Mouse (Mus musculus): ENCODE measurements at regions not wholly inside any gene's neighbourhood (a gene's known extent, or its start where the extent isn't known, plus 50 kb on each side); places are given as distances from the start of the nearest gene placed in this dataset.

GRCm38 (mm10) chr3:105219630-105220029 lies 153.0 kb downstream of the 4930564D02Rik start:
- H3K4me3 ChIP-seq (ENCODE audit: insufficient read depth in 1 of 2, low read depth in 2 of 2, low read length in 2 of 2): no peak overlapping the region
- 38% methylated on average over 3 of the region's 3 CpGs for WGBS (ENCODE audit: insufficient replicate concordance)
- H3K9ac ChIP-seq (replicated peaks): no peak overlapping the region
- H3K27me3 ChIP-seq (ENCODE audit: control insufficient read depth, insufficient read depth, low read length): no peaks in the 10 kb centered on the region
- H3K4me2 ChIP-seq (ENCODE audit: low read depth): no peak overlapping the region
- H3K4me1 ChIP-seq (replicated peaks; ENCODE audit: control insufficient read depth in 2 of 2, insufficient read depth in 2 of 2, low read length in 1 of 2): no peaks in the 10 kb centered on the region
- no peak overlapping the region for H3K27ac ChIP-seq
- TF ChIP-seq EP300 (IDR thresholded peaks at IDR 0.05; ENCODE audit: low read depth): no peak
- no peak for TF ChIP-seq CTCF (IDR thresholded peaks at IDR 0.05; ENCODE audit: low read depth)
- DNase-seq (ENCODE audit: low read depth in 3 of 3, low spot score in 3 of 3) (no peak), ATAC-seq (ENCODE audit: insufficient read depth) (no peak)
- no peaks in the 10 kb centered on the region for H3K36me3 ChIP-seq (replicated peaks; ENCODE audit: control insufficient read depth, insufficient read depth, low read depth)
- H3K9me3 ChIP-seq (ENCODE audit: control insufficient read depth, low read length): no peaks in the 10 kb centered on the region

- no peak for ATAC-seq (ENCODE audit: insufficient read depth)
These were observed 154.0 kb downstream of the 4930564D02Rik start for GRCm38 (mm10) chr3:105220641-105221040.

GRCm38 (mm10) chr3:105222925-105223324 lies 156.3 kb downstream of the 4930564D02Rik start:
- Histone ChIP-seq H3K27me3 (ENCODE audit: control insufficient read depth, insufficient read depth, low read length) (no peaks in the 10 kb centered on the region), H3K9me3 (ENCODE audit: control insufficient read depth, low read length) (no peaks in the 10 kb centered on the region), H3K4me1 (replicated peaks; ENCODE audit: control insufficient read depth in 2 of 2, insufficient read depth in 2 of 2, low read length in 1 of 2) (no peaks in the 10 kb centered on the region), H3K4me2 (ENCODE audit: low read depth) (no peak overlapping the region), H3K9ac (replicated peaks) (no peak overlapping the region), H3K27ac (no peak overlapping the region), H3K36me3 (replicated peaks; ENCODE audit: control insufficient read depth, insufficient read depth, low read depth) (no peaks in the 10 kb centered on the region), H3K4me3 (ENCODE audit: insufficient read depth in 1 of 2, low read depth in 2 of 2, low read length in 2 of 2) (no peak overlapping the region)
- DNase-seq (ENCODE audit: low read depth in 3 of 3, low spot score in 3 of 3): no peak
- no peak for ATAC-seq (ENCODE audit: insufficient read depth)
- WGBS (ENCODE audit: insufficient replicate concordance): 22% methylated on average over 3 of the region's 3 CpGs
- no peak for TF ChIP-seq EP300 (IDR thresholded peaks at IDR 0.05; ENCODE audit: low read depth)
- TF ChIP-seq CTCF (IDR thresholded peaks at IDR 0.05; ENCODE audit: low read depth): no peak

More at GRCm38 (mm10) chr3:105220641-105221040, 154.0 kb downstream of the 4930564D02Rik start:
- Histone ChIP-seq H3K9ac (replicated peaks) (no peak overlapping the region), H3K9me3 (ENCODE audit: control insufficient read depth, low read length) (no peaks in the 10 kb centered on the region), H3K4me1 (replicated peaks; ENCODE audit: control insufficient read depth in 2 of 2, insufficient read depth in 2 of 2, low read length in 1 of 2) (no peaks in the 10 kb centered on the region), H3K27me3 (ENCODE audit: control insufficient read depth, insufficient read depth, low read length) (no peaks in the 10 kb centered on the region), H3K36me3 (replicated peaks; ENCODE audit: control insufficient read depth, insufficient read depth, low read depth) (no peaks in the 10 kb centered on the region), H3K27ac (no peak overlapping the region), H3K4me3 (ENCODE audit: insufficient read depth in 1 of 2, low read depth in 2 of 2, low read length in 2 of 2) (no peak overlapping the region), H3K4me2 (ENCODE audit: low read depth) (no peak overlapping the region)
- DNase-seq (ENCODE audit: low read depth in 3 of 3, low spot score in 3 of 3): no peak
- TF ChIP-seq EP300 (IDR thresholded peaks at IDR 0.05; ENCODE audit: low read depth): no peak
- TF ChIP-seq CTCF (IDR thresholded peaks at IDR 0.05; ENCODE audit: low read depth): no peak
- WGBS (ENCODE audit: insufficient replicate concordance): 35% methylated on average over 1 of the region's 1 CpGs

GRCm38 (mm10) chr3:105223671-105224070 lies 157.0 kb downstream of the 4930564D02Rik start:
- Histone ChIP-seq H3K4me3 (ENCODE audit: insufficient read depth in 1 of 2, low read depth in 2 of 2, low read length in 2 of 2) (no peak overlapping the region), H3K9ac (replicated peaks) (no peak overlapping the region), H3K4me1 (replicated peaks; ENCODE audit: control insufficient read depth in 2 of 2, insufficient read depth in 2 of 2, low read length in 1 of 2) (no peaks in the 10 kb centered on the region), H3K9me3 (ENCODE audit: control insufficient read depth, low read length) (no peaks in the 10 kb centered on the region), H3K27me3 (ENCODE audit: control insufficient read depth, insufficient read depth, low read length) (no peaks in the 10 kb centered on the region), H3K27ac (no peak overlapping the region), H3K36me3 (replicated peaks; ENCODE audit: control insufficient read depth, insufficient read depth, low read depth) (no peaks in the 10 kb centered on the region), H3K4me2 (ENCODE audit: low read depth) (no peak overlapping the region)
- no peak for ATAC-seq (ENCODE audit: insufficient read depth)
- TF ChIP-seq CTCF (IDR thresholded peaks at IDR 0.05; ENCODE audit: low read depth): no peak
- no peak for TF ChIP-seq EP300 (IDR thresholded peaks at IDR 0.05; ENCODE audit: low read depth)
- 43% methylated on average over 4 of the region's 4 CpGs for WGBS (ENCODE audit: insufficient replicate concordance)
- no peak for DNase-seq (ENCODE audit: low read depth in 3 of 3, low spot score in 3 of 3)

DNA sequence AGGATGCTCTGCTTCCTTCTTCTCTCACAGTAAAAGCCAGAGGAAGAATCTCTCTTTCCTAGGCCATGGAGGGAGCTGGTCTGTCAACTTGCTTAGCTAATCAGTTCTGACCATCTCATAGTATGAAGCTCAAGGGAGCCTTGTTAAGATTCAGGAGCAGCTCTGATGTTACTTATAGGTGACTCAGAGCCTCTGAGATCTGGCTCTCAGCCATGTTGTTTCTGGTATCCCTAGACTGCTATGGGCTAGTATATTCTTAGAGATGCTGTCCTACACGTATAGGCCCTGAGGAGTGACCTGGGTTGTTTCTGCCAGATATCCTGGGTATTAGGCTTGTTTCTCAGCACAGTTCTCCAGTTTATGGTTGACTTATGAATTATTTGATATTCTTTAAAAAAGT lies 160.9 kb downstream of the 4930564D02Rik start:
- no peak overlapping the region for H3K9ac ChIP-seq (replicated peaks)
- no peaks in the 10 kb centered on the region for H3K9me3 ChIP-seq (ENCODE audit: control insufficient read depth, low read length)
- H3K4me3 ChIP-seq (ENCODE audit: insufficient read depth in 1 of 2, low read depth in 2 of 2, low read length in 2 of 2): no peak overlapping the region
- no peaks in the 10 kb centered on the region for H3K27me3 ChIP-seq (ENCODE audit: control insufficient read depth, insufficient read depth, low read length)
- H3K4me2 ChIP-seq (ENCODE audit: low read depth): no peak overlapping the region
- no peak overlapping the region for H3K27ac ChIP-seq
- TF ChIP-seq EP300 (IDR thresholded peaks at IDR 0.05; ENCODE audit: low read depth): no peak
- TF ChIP-seq CTCF (IDR thresholded peaks at IDR 0.05; ENCODE audit: low read depth): no peak
- no peaks in the 10 kb centered on the region for H3K36me3 ChIP-seq (replicated peaks; ENCODE audit: control insufficient read depth, insufficient read depth, low read depth)
- 52% methylated on average over 1 of the region's 1 CpGs for WGBS (ENCODE audit: insufficient replicate concordance)
- DNase-seq (ENCODE audit: low read depth in 3 of 3, low spot score in 3 of 3) (no peak), ATAC-seq (ENCODE audit: insufficient read depth) (no peak)
- H3K4me1 ChIP-seq (replicated peaks; ENCODE audit: control insufficient read depth in 2 of 2, insufficient read depth in 2 of 2, low read length in 1 of 2): no peaks in the 10 kb centered on the region

Measured in liver, embryonic 14.5 days (tissue).